Mouse (Mus musculus): Measurements from ENCODE around the gene Plekhg3.

GRCm38 (mm10) chr12:76528766-76529165, 1.9 kb upstream of the Plekhg3 start:
- TF ChIP-seq POLR2AphosphoS5 (IDR thresholded peaks at IDR 0.05; ENCODE audit: insufficient replicate concordance, low read depth, low read length) = no peak
- no peak for TF ChIP-seq CTCF (IDR thresholded peaks at IDR 0.05; ENCODE audit: low read depth, low read length)
- no peak for TF ChIP-seq GATA1 (IDR thresholded peaks at IDR 0.05; ENCODE audit: borderline replicate concordance, low read length)
- TF ChIP-seq GATA2 (IDR thresholded peaks at IDR 0.05; ENCODE audit: borderline replicate concordance, low read depth, low read length) = no peak
